Comparison of ENCODE assay signal across 12 mouse cellular contexts in the genomic region with DNA sequence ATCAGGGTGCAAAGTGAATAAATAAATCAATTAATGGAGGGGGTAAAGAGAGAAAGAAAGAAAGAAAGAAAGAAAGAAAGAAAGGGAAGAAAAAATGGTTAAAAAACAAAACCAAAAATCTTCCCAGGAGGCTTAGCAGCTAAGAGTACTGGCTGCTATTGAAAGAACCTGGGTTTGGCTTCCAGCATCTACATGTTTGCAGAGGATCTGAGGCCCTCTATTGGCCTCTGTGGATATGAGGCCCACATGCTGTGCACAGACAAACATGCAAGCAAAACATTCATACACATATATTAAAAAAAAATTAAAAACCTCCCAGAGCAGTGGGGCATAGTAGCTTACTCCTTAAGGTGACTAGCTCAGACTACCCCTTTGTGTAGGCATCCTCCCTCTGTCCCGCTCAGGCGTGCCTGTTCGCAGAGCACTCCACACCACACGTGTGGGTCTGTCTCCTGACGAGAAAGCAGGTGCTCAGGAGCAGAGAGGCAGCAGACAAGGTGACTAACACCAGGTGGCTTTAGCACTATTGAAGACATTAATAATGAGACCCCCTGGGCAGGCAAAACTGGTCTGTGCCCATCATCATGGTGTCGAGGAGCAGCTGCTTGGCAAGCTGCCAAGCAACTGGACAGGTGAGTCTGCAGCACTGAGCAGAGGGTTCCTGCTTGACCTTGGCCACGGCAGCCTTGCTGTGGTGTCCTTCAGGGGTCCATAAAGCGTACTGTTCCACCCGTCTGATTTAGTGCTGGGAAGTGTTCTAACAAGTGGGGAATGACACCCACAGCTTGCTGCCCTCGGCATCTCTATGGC. TPM values are rescaled to one million over a fixed set of nuclear protein-coding genes. Genes with fewer than 3 reads are reported as not detected.
DNase-seq lines count a peak whose midpoint lies in the region; ATAC-seq lines count a peak whose summit lies in the region.
"Had no signal": no experiment of that assay in that cellular context is flagged by ENCODE, and none has a peak within 500 bp of the region (broad histone marks: within the 10 kb centered on the region; RNA-seq: fewer than 3 reads in every experiment).

No protein-coding gene starts in this region.

- H3K36me3 ChIP-seq in hindbrain, embryonic 13.5 days, result no peaks in the 10 kb centered on the region
- no peaks in the 10 kb centered on the region for H3K36me3 ChIP-seq in hindbrain, embryonic 10.5 days
- H3K36me3 ChIP-seq in neural tube, embryonic 12.5 days, result no peaks in the 10 kb centered on the region
- H3K36me3 ChIP-seq: embryonic facial prominence, embryonic 15.5 days; heart, embryonic 13.5 days had no signal

- H3K27me3 ChIP-seq in hindbrain, embryonic 13.5 days, result no peaks in the 10 kb centered on the region
- no peaks in the 10 kb centered on the region for H3K27me3 ChIP-seq in hindbrain, embryonic 10.5 days (ENCODE audit: insufficient read depth, poor library complexity, severe bottlenecking)
- H3K27me3 ChIP-seq in neural tube, embryonic 12.5 days (replicated peaks), result no peaks in the 10 kb centered on the region
- H3K27me3 ChIP-seq: embryonic facial prominence, embryonic 15.5 days; heart, embryonic 13.5 days had no signal

- H3K4me1 ChIP-seq in hindbrain, embryonic 13.5 days (replicated peaks), result peaks cover 58% of the 10 kb centered on the region
- peaks cover 15% of the 10 kb centered on the region; the same call in 1 of the 2 replicates for H3K4me1 ChIP-seq in hindbrain, embryonic 10.5 days (replicated peaks)
- H3K4me1 ChIP-seq in neural tube, embryonic 12.5 days, result peaks cover 41% of the 10 kb centered on the region

- 0 out of 2 replicates have a peak overlapping the region, but pooled peaks have one; percentile 2 for H3K9ac ChIP-seq in hindbrain, embryonic 13.5 days
- no peak overlapping the region for H3K9ac ChIP-seq in neural tube, embryonic 12.5 days
- H3K9ac ChIP-seq: embryonic facial prominence, embryonic 15.5 days had no signal

- no peak for DNase-seq in hindbrain, embryonic 10.5 days (ENCODE audit: low spot score)
- DNase-seq in kidney, adult 11 months, result peak; percentile 58
- no peak for DNase-seq in adipocyte (ENCODE audit: low spot score)
- DNase-seq in ovary, postnatal 14 days (ENCODE audit: low spot score), result no peak
- DNase-seq: retina, postnatal 1 day; thymus, adult 2 months had no signal

- ATAC-seq in hindbrain, embryonic 13.5 days (ENCODE audit: low FRiP score), result peak; percentile 49; the same call in 1 of the 2 replicates
- 0 out of 2 replicates have a peak, but pooled peaks have one; percentile 18 for ATAC-seq in erythroblast, adult 5-6 weeks (replicated peaks; ENCODE audit: low FRiP score, poor library complexity, severe bottlenecking)
- peak; percentile 41; the same call in 1 of the 2 replicates for ATAC-seq in neural tube, embryonic 12.5 days (ENCODE audit: low FRiP score, low read depth)

- H3K27ac ChIP-seq in hindbrain, embryonic 13.5 days, result peak overlapping the region; percentile 61
- H3K27ac ChIP-seq in hindbrain, embryonic 10.5 days, result no peak overlapping the region
- peak overlapping the region; percentile 50; the same call in 1 of the 2 replicates for H3K27ac ChIP-seq in neural tube, embryonic 12.5 days
- H3K27ac ChIP-seq: embryonic facial prominence, embryonic 15.5 days; heart, embryonic 13.5 days; macrophage had no signal

- no peak overlapping the region for H3K4me3 ChIP-seq in hindbrain, embryonic 13.5 days
- no peak overlapping the region for H3K4me3 ChIP-seq in hindbrain, embryonic 10.5 days
- H3K4me3 ChIP-seq in neural tube, embryonic 12.5 days, result no peak overlapping the region
- H3K4me3 ChIP-seq: embryonic facial prominence, embryonic 15.5 days; heart, embryonic 13.5 days had no signal

- 64% methylated on average over 10 of the region's 10 CpGs for WGBS in hindbrain, embryonic 13.5 days
- 83% methylated on average over 10 of the region's 10 CpGs for WGBS in hindbrain, embryonic 10.5 days
- 57% methylated on average over 10 of the region's 10 CpGs for WGBS in neural tube, embryonic 12.5 days

- no peaks in the 10 kb centered on the region for H3K9me3 ChIP-seq in hindbrain, embryonic 13.5 days
- H3K9me3 ChIP-seq in hindbrain, embryonic 10.5 days, result no peaks in the 10 kb centered on the region
- H3K9me3 ChIP-seq in neural tube, embryonic 12.5 days, result no peaks in the 10 kb centered on the region
- H3K9me3 ChIP-seq: embryonic facial prominence, embryonic 15.5 days; heart, embryonic 13.5 days had no signal

- H3K4me2 ChIP-seq in hindbrain, embryonic 13.5 days, result no peak overlapping the region
- no peak overlapping the region for H3K4me2 ChIP-seq in neural tube, embryonic 12.5 days (replicated peaks)
- H3K4me2 ChIP-seq: embryonic facial prominence, embryonic 15.5 days; heart, embryonic 13.5 days had no signal

RNA-seq across cellular contexts. Expression of gene Tom1l2, which starts 33.2 kb away (rescaled TPM):
- polyA plus RNA-seq in hindbrain, embryonic 13.5 days (2015; fragmentation: Nextera tagmentation; extraction: Ambion mirVana), result 54.5 and 59.2 TPM in 2 replicates
- polyA plus RNA-seq in hindbrain, embryonic 10.5 days (2016; fragmentation: Nextera tagmentation; extraction: Ambion mirVana), result 21.6 and 30.7 TPM in 2 replicates
- total RNA-seq in erythroblast, adult 5-6 weeks (2015; ENCODE audit: low replicate concordance), result 2.7 and 4.8 TPM in 2 replicates
- 2.0 and 9.2 TPM in 2 replicates for total RNA-seq in erythroblast, adult 5-6 weeks (2017; ENCODE audit: low replicate concordance)
- 43.3 and 46.7 TPM in 2 replicates for polyA plus RNA-seq in neural tube, embryonic 12.5 days (2016; fragmentation: Nextera tagmentation; extraction: Ambion mirVana)

RNA-seq across cellular contexts. Expression of gene Drc3, which starts 33.7 kb away (rescaled TPM):
- 6.3 and 7.9 TPM in 2 replicates for polyA plus RNA-seq in hindbrain, embryonic 13.5 days (2015; fragmentation: Nextera tagmentation; extraction: Ambion mirVana)
- 2.8 and 6.0 TPM in 2 replicates for polyA plus RNA-seq in hindbrain, embryonic 10.5 days (2016; fragmentation: Nextera tagmentation; extraction: Ambion mirVana)
- total RNA-seq in erythroblast, adult 5-6 weeks (2015; ENCODE audit: low replicate concordance), result 1.3 TPM in 1 of 2 replicates, not detected in the other
- not detected in 2 replicates for total RNA-seq in erythroblast, adult 5-6 weeks (2017; ENCODE audit: low replicate concordance)
- polyA plus RNA-seq in neural tube, embryonic 12.5 days (2016; fragmentation: Nextera tagmentation; extraction: Ambion mirVana), result 1.9 and 2.6 TPM in 2 replicates
- polyA plus RNA-seq: macrophage had no signal
